Mouse (Mus musculus): ENCODE measurements around the gene Cdca7l.

Gene Cdca7l

DNA sequence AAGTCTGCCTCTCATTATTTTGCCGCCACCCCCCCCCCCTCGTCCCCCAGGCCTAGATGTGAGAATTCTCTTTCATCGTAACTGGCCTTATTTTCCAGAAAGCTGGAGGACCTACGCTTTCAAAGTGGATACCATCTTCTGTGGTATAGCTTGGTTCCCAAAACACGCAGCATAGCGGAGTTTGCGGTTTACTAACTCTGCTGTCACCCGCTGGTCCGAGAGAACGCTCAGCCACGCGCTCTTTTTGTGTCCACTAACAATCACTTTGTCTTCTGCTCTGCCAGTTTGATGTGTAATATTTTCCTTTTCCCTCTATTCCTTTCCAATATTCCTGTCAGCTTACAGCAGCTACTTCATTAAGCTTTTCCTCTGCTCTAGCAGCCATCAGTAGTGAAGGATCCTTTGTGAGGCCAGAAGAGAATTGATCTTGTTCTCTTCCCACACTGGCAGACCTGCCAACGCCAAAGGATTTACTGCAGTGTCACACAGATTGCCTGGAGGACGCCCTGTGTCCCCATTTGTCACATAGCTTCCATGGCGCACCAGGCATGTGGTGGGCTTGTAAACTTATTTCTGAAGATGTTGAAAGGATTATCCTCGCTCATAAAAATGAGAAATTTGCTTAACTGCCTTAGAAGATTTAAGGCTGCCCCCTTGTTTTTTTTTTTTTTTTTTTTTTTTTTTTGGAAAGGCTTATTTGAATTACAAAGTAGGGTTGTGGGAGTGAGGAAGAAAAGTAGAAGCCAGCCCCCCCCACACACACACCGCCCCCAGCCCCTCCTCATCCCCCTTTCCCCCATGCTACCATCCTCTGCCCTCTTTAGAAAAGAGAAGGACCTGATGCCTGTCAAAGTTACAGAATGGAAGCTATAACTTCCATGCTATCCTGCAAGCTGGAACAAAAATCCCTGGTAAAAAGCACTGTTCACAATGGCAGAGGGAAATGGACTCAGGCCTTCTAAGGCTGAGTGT, 4.6 kb downstream of the Cdca7l start:
- in situ Hi-C loops (cut with MboI, MseI): loop anchor here in 1 of 2 experiments (25.0 kb wide), 1 partner anchor 1029 kb away; the partner anchor contains the start of gene Sp8

DNA sequence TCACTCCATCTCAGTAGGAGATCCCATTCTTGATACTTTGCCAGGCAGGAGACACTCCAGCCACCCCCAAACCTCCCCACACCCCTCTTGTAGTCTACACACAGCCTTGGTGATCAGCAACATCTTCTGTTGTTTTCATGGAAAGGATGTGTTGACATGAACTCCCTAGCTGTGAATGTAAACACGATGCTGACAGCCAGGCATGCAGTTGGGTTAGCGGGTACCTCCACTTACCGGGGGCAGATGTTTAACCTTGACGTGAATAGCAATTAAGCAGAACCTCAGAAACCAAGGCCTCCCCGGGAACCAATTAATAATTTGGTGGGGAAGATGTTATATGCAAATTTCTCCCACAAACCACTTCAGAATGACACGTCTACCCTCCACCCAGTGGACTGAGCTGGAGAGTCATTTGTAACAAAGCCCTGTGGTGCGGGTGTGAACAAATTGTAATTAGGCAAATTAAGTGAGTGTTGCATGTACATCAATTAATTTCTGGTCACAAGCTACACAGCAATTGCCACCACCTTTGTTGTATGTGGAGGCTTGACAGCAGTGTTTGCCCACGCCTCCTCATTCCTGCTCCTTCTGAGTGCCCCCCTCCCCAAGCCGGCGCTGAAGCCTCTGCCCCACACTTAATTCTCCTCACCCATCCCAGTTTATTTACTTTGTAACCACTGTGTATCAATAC, 5.4 kb downstream of the Cdca7l start:
- in situ Hi-C loops (cut with MboI, MseI): loop anchor here in 1 of 2 experiments (25.0 kb wide), 1 partner anchor 1028 kb away; the partner anchor contains the start of gene Sp8

DNA sequence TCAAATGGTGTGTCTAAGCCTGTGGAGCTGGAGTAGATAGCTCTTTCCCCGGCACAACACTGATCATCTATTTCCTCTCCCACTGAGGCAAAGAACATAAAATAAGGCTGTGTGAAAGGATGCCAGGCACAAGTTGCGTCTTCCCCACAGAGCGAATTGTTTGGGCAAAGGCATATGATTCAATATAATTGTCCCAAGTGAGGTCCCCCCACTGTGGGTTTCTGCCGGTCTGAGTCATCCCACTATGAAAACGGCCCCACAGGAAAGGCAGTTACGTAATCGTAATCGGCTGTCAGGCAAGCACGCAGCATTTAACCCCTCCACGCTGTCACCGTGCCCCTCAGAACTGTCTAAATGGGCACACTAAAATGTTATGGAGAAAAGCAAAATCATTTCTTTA, 6.0 kb downstream of the Cdca7l start:
- in situ Hi-C loops (cut with MboI, MseI): loop anchor here in 1 of 2 experiments (25.0 kb wide), 1 partner anchor 1027 kb away; the partner anchor contains the start of gene Sp8

DNA sequence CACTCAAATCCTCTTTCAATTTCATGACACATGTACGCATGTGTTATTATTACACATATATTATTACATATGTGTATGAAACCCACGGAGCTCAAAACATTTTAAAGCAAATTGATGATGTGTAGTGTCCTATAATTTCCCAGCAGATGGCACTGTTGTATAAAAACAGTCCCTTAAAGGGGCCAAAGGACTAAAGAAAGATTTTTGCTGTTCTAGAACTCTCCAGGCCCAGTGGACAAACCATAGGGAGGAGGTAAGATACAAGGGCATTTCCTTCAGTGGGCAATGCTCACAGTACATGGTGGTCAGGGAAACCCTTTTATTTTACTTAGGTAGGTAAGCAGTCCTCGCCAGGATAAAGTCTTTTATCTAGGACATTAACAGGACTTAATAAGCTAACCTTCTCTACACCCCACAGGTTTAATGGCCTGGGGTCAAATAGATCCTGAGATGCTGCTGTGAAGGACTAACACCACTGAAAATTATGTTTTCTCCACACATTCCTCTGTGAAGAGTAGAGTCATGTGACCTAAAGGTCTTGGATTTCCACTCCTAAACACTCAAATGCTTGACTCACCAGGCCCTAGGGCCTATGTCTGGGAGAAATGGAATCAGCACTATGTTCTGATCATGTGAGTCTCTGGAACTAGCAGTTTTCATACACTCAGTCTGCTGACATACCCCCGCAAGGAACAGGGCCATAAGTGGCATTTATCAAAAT, 16.2 kb downstream of the Cdca7l start:
- in situ Hi-C loops (cut with MboI, MseI): loop anchor here in 1 of 2 experiments (25.0 kb wide), 1 partner anchor 1017 kb away; the partner anchor contains the start of gene Sp8

DNA sequence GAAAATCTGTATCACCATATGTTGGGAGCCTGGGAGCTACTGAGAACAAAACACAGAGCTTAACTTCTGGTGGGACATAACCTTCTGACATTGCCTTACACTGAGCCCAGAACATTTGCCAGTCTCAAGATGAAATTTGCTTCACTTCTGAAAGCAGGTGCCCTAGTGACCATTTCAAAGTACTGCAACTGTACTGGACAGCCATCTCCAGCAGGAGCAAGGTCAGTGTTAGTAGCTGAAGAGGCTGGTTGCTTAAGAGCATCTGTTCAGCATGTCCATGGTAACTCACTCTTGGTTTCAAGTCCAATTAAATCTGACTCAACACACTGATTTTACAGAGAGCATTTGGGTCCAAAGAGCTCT, 16.8 kb downstream of the Cdca7l start:
- in situ Hi-C loops (cut with MboI, MseI): loop anchor here in 1 of 2 experiments (25.0 kb wide), 1 partner anchor 1016 kb away; the partner anchor contains the start of gene Sp8

DNA sequence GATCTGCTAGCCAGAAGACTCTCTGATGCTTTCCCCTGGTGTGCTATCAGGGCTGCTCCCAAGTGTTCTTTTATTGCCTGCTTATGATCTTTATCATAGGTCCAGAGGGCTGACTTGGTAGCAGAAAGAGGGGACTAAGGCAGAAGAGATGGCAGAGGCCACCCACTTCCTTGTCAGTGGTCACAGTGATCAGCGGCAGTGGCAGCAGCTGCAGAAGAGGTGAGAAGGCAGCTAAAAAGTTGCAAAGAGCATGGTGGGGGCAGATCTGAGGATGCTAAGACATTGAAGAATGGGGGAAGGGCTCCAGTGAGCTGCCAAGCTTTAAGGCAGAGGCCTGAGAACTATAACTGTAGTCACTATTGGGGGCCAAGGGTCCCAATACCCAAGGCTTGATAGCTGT, 17.3 kb downstream of the Cdca7l start:
- in situ Hi-C loops (cut with MboI, MseI): loop anchor here in 1 of 2 experiments (25.0 kb wide), 1 partner anchor 1016 kb away; the partner anchor contains the start of gene Sp8

- in situ Hi-C loops (cut with MboI, MseI): no loop called here
Observed at GRCm38 (mm10) chr12:117828350-117828749, 24.3 kb downstream of the Cdca7l start.

GRCm38 (mm10) chr12:117831351-117831961, 27.4 kb downstream of the Cdca7l start:
- in situ Hi-C loops (cut with MboI, MseI): no loop called here

- in situ Hi-C loops (cut with MboI, MseI): no loop called here
Observed at GRCm38 (mm10) chr12:117832190-117832589, 28.1 kb downstream of the Cdca7l start.

DNA sequence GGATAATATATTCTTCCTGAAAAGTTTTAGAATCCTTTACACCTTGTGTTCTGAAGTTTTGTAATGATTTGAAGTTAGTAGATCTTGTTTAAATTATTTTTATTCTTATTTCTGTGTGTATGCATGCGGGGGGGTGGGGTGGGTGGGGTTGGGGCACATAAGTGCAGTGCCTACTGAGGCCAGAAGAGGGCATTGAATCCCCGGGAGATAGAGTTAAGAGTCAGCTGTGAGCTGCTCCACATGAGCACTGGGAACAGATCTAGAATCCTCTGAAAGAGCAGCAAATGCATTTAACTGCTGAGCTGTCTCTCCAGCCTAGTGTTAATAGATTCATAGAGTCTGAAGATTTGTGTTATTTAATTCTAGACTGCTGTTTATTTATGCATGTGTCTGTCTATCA, 30.6 kb downstream of the Cdca7l start:
- in situ Hi-C loops (cut with MboI, MseI): no loop called here

GRCm38 (mm10) chr12:117835371-117835770, 31.3 kb downstream of the Cdca7l start:
- in situ Hi-C loops (cut with MboI, MseI): no loop called here

- in situ Hi-C loops (cut with MboI, MseI): no loop called here
Observed at GRCm38 (mm10) chr12:117837376-117837775, 33.3 kb downstream of the Cdca7l start.

GRCm38 (mm10) chr12:117840705-117841104, 36.6 kb downstream of the Cdca7l start:
- in situ Hi-C loops (cut with MboI, MseI): loop anchor here (10.0 kb wide), 2 partner anchors 454 to 464 kb away; partner anchors contain the start of gene Sp4 (in 1 of the 2)

- in situ Hi-C loops (cut with MboI, MseI): loop anchor here (10.0 kb wide), 2 partner anchors 452 to 462 kb away; partner anchors contain the start of gene Sp4 (in 1 of the 2)
Observed at GRCm38 (mm10) chr12:117842676-117843075, 38.6 kb downstream of the Cdca7l start.

- in situ Hi-C loops (cut with MboI, MseI): loop anchor here (10.0 kb wide), 2 partner anchors 451 to 461 kb away; partner anchors contain the start of gene Sp4 (in 1 of the 2)
Observed at GRCm38 (mm10) chr12:117843302-117844074, 39.4 kb downstream of the Cdca7l start.

DNA sequence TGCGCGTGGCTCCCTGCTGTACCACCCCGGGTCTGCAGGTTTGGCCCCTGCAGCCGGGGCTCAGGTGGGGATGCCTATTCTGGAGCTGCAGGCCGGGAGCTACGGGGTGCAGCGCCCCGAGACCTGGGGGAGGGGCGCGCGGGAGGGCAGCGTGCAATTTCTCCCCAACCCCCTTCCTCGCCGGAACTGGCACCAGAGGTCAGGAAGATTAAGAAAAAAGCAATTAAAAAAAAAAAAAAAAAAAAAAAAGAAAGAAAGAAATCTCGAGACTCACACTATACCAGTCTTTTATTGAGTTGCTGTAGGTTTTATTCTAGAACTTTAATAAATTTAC, 40.0 kb downstream of the Cdca7l start:
- in situ Hi-C loops (cut with MboI, MseI): loop anchor here (10.0 kb wide), 2 partner anchors 451 to 461 kb away; partner anchors contain the start of gene Sp4 (in 1 of the 2)

DNA sequence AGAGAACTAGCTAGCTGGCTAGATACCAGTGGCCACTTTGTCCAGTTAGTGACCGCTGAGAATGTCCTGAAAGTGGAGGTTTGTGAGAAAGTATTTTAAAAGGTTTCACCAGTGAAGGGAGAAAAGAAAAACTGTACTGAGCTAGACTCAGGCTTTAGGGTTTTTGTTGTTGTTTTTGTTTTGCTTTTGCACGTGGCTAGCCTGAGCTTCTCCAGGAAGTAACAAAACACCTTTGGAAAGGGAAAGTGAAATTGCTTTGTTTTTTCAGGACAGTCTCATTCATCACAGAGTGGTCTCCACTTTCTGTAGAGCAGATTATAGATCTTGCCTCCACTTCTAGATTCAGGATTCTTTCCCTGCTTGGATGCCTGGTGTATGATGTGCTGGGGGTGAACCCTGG, 40.8 kb downstream of the Cdca7l start:
- in situ Hi-C loops (cut with MboI, MseI): loop anchor here (10.0 kb wide), 2 partner anchors 450 to 460 kb away; partner anchors contain the start of gene Sp4 (in 1 of the 2)

GRCm38 (mm10) chr12:117848621-117849020, 44.5 kb downstream of the Cdca7l start:
- in situ Hi-C loops (cut with MboI, MseI): loop anchor here (10.0 kb wide), 2 partner anchors 446 to 456 kb away; partner anchors contain the start of gene Sp4 (in 1 of the 2)

DNA sequence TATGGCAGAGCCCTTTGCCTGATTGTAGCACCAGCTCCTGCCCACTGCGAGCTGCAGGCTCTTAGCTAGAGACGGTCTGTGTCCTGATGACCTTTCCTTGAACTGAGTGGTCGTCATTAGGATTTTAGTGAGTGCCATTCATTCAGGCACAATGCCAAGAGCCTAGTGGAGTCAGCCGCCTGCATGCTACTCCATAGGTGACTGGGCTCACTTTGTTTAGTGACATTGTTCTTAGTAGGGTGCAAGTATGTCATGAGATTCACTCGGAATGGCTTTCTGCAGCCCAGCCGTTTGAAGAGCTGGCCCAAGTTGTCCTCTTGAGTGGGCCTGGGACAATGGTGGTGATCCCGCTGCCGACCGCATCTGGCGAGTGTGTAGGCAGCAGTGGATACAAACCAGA, 46.4 kb downstream of the Cdca7l start:
- in situ Hi-C loops (cut with MboI, MseI): no loop called here

GRCm38 (mm10) chr12:117853316-117853715, 49.2 kb downstream of the Cdca7l start:
- in situ Hi-C loops (cut with MboI, MseI): no loop called here

Data from T-helper 17 cell (primary cell).